Mouse (Mus musculus) heart, embryonic 16.5 days (tissue): Measurements from ENCODE around the gene Kctd6. TPM values are rescaled to one million over a fixed set of nuclear protein-coding genes. Genes with fewer than 3 reads are reported as not detected.
"Not testable (repeated sequence)": the region's sequence is repeated elsewhere in the genome, so short reads cannot be mapped to it uniquely, and the experiment has no call there.

Experiments used
- ATAC-seq: fragments of 200-750 bp; cut with Nextera tagmentation; replicated peaks from 2 replicates; pipeline ENCODE4 v1.8.0; 2017; ENCODE audit warnings: moderate number of reproducible peaks; ENCODE audit not compliant: insufficient read depth, low FRiP score; ENCODE audit errors: extremely low read depth
- H3K27ac ChIP-seq: fragments of 300-500 bp; sonication (generic); 2 replicates; pipeline ENCODE4 v1.5.1; 2014; ENCODE audit warnings: mild to moderate bottlenecking, low read length, control low read depth, moderate library complexity
- H3K27me3 ChIP-seq: fragments of 300-500 bp; sonication (generic); 2 replicates; pipeline ENCODE4 v1.6.1; 2014; ENCODE audit warnings: low read length, mixed read lengths; ENCODE audit not compliant: control insufficient read depth, insufficient read depth
- H3K36me3 ChIP-seq: fragments of 300-500 bp; sonication (generic); 2 replicates; pipeline ENCODE4 v1.6.1; 2014; ENCODE audit not compliant: control insufficient read depth, insufficient read depth
- H3K4me1 ChIP-seq: fragments of 300-500 bp; sonication (generic); 2 replicates; pipeline ENCODE4 v1.6.1; 2014; ENCODE audit warnings: low read length, mixed read lengths; ENCODE audit not compliant: control insufficient read depth, insufficient read depth
- H3K4me2 ChIP-seq: fragments of 300-500 bp; sonication (generic); 2 replicates; pipeline ENCODE4 v1.6.1; 2014; ENCODE audit warnings: low read depth, mild to moderate bottlenecking, control low read depth, low read length
- H3K4me3 ChIP-seq: fragments of 300-500 bp; sonication (generic); 2 replicates; pipeline ENCODE4 v1.5.1; 2014; ENCODE audit warnings: mild to moderate bottlenecking, control low read depth, low read length
- H3K9ac ChIP-seq: fragments of 300-500 bp; sonication (generic); 2 replicates; pipeline ENCODE4 v1.6.1; 2014; ENCODE audit warnings: low read length, control low read depth
- H3K9me3 ChIP-seq: fragments of 300-500 bp; sonication (generic); replicated peaks from 2 replicates; pipeline ENCODE4 v1.6.1; 2016; ENCODE audit warnings: low read length; ENCODE audit not compliant: control insufficient read depth
- WGBS: fragments of 180-500 bp; shearing (Covaris S2); extraction: QIAGEN DNeasy Blood & Tissue Kit; methylation state at CpG from one replicate; pipeline ENCODE4 v1.1.7; 2014; 5-methylcytosine and 5-hydroxymethylcytosine counted together
- polyA plus RNA-seq: library from polyadenylated mRNA; unstranded; fragments of >200 nt; fragmentation: Nextera tagmentation; extraction: Ambion mirVana; gene quantifications from 2 replicates; pipeline ENCODE4 v1.2.1, GENCODE M21; 2015

Kctd6 gene
- polyA plus RNA-seq, 1 experiment from 2014 or later, result 2.5 TPM

DNA sequence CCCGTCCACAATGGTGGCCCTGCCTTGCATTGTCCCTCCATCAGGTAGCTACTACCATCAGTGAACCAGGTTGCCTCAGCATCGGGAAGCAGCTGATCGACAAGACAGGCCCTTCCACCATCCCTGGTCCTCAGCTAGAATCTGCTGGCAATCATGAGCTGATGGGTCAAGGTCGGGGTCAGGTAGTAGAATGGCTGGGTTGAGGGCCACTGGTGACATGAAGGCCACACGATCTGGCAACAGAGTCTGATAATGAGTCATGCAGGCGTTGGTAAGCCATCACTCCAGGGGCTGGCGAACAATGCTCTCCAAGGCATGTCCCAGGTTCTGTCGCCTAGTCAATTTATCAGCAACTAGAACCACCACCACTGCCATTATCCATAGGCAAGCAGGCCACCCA is 57.3 kb downstream of the Kctd6 start:
- not testable (repeated sequence) for H3K4me2 ChIP-seq, H3K4me1 ChIP-seq, H3K27me3 ChIP-seq, ATAC-seq, H3K9me3 ChIP-seq, H3K4me3 ChIP-seq, H3K27ac ChIP-seq, H3K9ac ChIP-seq, H3K36me3 ChIP-seq
- 79% methylated on average over 8 of the region's 8 CpGs for WGBS

Other genes starting within 250 kb of the Kctd6 start
- gene Dnase1l3, start 219.6 kb upstream of the Kctd6 start, polyA plus RNA-seq, result 0.62 and 1.1 TPM in 2 replicates
- 11.6 and 13.1 TPM in 2 replicates for gene Abhd6, start 211.2 kb upstream of the Kctd6 start, polyA plus RNA-seq
- 39.7 and 47.7 TPM in 2 replicates for gene Rpp14, start 133.8 kb upstream of the Kctd6 start, polyA plus RNA-seq
- 34.9 and 38.3 TPM in 2 replicates for gene Pxk, start 115.9 kb upstream of the Kctd6 start, polyA plus RNA-seq
- gene Pdhb, start 41.1 kb upstream of the Kctd6 start, polyA plus RNA-seq, result 682 and 733 TPM in 2 replicates
- gene Acox2, start 45.2 kb downstream of the Kctd6 start, polyA plus RNA-seq, result 0.45 and 0.67 TPM in 2 replicates
- gene Fam107a, start 103.9 kb downstream of the Kctd6 start, polyA plus RNA-seq, result 0.45 and 0.49 TPM in 2 replicates
- gene Oit1, start 164.6 kb downstream of the Kctd6 start, polyA plus RNA-seq, result 0.66 and 1.1 TPM in 2 replicates